19 mouse cellular contexts compared by ENCODE assay signal in genomic region chr6:51258304-51258703, GRCm38 (mm10).
"Had no signal": no experiment of that assay in that cellular context is flagged by ENCODE, and none has a peak within 500 bp of the region (broad histone marks: within the 10 kb centered on the region; RNA-seq: fewer than 3 reads in every experiment).

No protein-coding gene starts in this region.

- H3K4me3 ChIP-seq: layer of hippocampus, adult 2 months; limb, embryonic 13.5 days; megakaryocyte, embryonic 14.5 days; midbrain, embryonic 12.5 days; neural tube, embryonic 13.5 days; stomach, embryonic 15.5 days had no signal

- ATAC-seq: lung, postnatal 0 days; midbrain, embryonic 16.5 days had no signal

- DNase-seq: kidney, adult 18-20 months; kidney, postnatal 10 days; kidney, postnatal 4 days; left cerebral cortex, postnatal 4 days; lung, adult 2 months; lung, postnatal 4 days; retina, postnatal 1 day; right cerebral cortex, postnatal 4 days; thymus, adult 2 months; thymus, postnatal 25 days had no signal

- H3K4me1 ChIP-seq: limb, embryonic 13.5 days; midbrain, embryonic 12.5 days; neural tube, embryonic 13.5 days had no signal

- H3K4me2 ChIP-seq: limb, embryonic 13.5 days; midbrain, embryonic 12.5 days; neural tube, embryonic 13.5 days; stomach, embryonic 15.5 days had no signal

- H3K9me3 ChIP-seq: midbrain, embryonic 12.5 days; stomach, embryonic 15.5 days had no signal

- H3K9ac ChIP-seq: limb, embryonic 13.5 days; liver, embryonic 14.5 days; midbrain, embryonic 12.5 days; neural tube, embryonic 13.5 days; stomach, embryonic 15.5 days had no signal

- H3K36me3 ChIP-seq: limb, embryonic 13.5 days; midbrain, embryonic 12.5 days; neural tube, embryonic 13.5 days; stomach, embryonic 15.5 days had no signal

- H3K27me3 ChIP-seq: limb, embryonic 13.5 days; midbrain, embryonic 12.5 days; neural tube, embryonic 13.5 days; stomach, embryonic 15.5 days had no signal

- H3K27ac ChIP-seq: layer of hippocampus, adult 2 months; limb, embryonic 13.5 days; liver, embryonic 14.5 days; midbrain, embryonic 12.5 days; neural tube, embryonic 13.5 days; stomach, embryonic 15.5 days had no signal
